Mouse (Mus musculus): ENCODE measurements at regions not wholly inside any gene's neighbourhood (a gene's known extent, or its start where the extent isn't known, plus 50 kb on each side); places are given as distances from the start of the nearest gene placed in this dataset.

DNA sequence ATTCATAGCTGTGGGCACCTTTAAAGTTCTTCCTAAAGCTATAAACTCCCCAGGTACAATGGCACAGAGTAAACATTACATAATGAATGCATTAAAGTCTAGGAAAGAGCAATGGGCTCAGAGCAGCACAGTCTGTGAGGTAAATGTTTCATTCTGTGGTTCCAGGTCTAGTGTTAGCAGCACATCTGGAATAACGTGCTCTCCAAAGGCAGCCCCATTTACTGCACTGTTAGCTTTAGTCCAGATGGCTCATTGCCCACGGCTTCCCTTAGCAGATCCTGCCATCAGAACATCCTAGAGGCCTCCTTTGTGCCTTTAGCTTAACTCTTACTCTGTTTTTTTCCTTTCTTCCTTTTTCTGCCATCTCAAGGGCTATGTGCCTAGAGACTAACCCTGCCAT is 87.7 kb upstream of the Tspan7 start:
- no peak for DNase-seq (ENCODE audit: low read depth)

DNA sequence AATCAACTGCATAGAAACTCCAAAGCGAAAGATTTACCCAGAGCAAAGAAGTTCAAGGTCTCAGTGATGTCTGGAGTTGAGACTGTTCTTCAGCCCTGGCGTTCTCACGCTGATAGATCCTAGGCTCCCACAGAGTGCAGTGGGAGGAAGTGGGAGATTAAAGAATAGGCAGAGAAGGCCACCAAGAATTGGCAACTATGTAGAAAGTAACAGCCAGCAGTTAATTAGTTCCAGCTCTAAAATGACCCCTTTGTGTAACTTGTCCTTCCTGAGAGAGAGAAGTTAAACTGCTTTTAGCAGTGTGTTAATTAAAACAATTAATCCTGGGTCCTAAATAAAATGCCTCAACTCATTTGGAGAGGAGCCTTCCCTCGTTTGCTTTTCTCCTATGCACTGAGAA is 73.7 kb upstream of the Tspan7 start:
- DNase-seq (ENCODE audit: low read depth), result no peak

DNA sequence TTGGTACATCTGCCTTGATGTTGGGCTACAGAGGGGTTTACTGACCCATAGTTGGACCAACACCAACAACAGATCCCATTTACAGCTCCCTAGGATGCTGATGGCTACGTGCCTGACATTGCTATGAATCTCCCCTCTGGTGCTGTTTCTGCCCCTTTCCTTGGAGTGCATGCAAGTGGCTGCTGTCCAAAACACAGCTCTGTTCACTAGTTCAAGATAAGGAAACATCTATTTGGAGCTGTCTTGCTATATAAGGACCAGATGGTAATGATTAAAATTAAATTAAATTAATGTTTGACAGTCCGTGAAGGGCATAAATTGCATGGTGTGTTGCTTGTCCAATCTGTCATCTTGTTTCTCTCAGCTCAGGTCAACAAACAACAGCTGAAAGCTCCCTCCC is 62.5 kb upstream of the Tspan7 start:
- DNase-seq (ENCODE audit: low read depth), result peak; percentile 1

All from NIH3T3 (cell line).